Mouse (Mus musculus): ENCODE results near the gene Ccr9.

Gene Ccr9

DNA sequence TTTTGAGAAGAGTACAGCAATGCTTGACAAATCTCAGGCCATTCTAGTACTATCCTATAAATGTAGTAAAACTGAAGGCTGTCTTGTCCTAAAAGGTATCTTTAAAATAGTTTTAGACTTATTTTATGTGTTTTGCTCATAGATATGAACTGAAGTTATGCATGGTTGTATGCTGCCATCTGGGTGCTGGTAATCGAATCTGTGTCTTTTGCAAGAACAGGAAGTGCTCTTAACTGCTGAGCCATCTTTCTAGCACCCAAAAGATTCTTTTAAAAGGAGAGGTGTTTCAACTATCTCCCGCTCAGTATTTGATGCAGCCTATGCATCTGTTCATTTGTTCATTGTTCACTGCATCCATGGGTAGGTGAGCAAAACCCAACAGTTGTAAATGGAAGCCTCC is 127.0 kb downstream of the Ccr9 start:
- WGBS = 81% methylated on average over 2 of the region's 2 CpGs

DNA sequence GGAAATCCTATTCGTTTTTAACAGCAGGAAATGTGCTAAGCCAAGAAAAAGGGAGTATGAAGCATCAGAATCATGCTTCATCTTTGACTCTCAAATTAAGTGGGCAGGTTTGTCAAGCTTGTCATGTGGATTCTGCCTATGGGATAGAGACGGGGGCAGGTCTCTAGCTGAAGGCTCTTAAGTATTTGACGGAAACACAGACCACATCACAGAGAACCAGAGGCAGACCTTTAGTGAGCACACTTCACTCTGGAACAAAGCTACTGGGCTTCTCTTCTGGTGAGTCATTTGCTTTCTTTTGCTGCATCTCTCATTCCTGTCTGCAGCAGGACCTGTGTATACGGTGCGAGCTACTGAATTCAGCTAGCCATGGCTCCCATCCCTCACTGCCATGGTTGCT is 128.0 kb downstream of the Ccr9 start, which contains the start of gene Cxcr6:
Cxcr6 (plus strand) TSS at position 209 of the 400 bp plus-strand sequence.
- WGBS = 95% methylated on average over 5 of the region's 5 CpGs

DNA sequence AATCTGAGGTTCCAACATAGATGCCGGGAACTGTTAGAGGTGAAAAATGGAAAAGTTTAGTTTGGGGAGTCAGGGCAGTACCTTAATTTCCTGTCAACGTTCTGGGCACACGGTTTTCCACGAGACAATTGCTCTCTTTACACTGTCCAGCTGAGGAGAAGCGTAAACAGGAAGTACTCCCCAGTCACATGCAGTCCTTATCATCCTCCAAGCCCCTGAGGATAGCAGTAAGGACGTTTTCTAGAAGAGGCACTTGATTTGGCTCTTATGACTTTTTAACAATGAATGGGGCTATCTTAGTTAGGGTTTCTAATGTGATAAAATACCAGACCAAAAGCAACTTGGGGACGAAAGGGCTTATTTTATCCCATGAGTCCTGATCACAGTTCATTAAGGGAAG is 130.3 kb downstream of the Ccr9 start:
- WGBS = 70% methylated on average over 7 of the region's 7 CpGs

DNA sequence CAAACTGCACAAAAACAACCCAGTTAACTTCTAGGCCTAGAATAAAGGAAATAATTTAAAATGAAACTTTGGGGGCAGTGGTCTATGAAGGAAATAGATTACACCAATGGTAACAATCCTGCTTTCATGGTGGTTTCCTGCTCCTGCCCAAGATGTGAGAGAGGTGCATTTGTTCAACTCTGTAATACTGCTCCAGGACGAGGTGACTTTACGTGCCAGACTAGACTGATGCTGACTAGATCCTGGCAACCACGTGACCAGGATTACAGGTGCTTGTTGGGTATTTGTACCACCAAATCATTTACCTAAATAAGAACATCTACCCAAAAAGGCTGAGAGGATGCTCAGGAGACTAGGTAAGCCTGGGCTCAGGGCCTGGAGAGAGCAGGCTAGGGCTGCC is 133.6 kb downstream of the Ccr9 start:
- 95% methylated on average over 3 of the region's 3 CpGs for WGBS

DNA sequence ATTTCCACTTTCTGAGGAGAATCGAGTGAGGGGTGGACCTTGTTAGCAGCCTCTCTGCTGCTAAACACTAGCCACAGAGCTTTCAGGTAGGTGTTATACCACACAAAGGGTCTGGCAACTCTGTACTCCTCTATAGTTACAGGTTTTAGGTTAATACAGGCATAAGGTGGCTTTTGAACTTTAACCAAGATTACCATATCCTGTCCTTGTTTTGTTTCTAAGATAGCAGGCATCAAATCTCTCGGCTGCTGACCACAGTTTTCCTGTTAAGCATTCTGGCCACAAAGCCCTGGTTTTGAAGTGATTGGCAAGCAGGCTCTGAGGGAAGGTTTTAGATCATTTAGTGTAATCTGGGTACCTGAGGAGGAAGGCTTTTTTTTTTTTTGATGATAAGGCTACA is 136.1 kb downstream of the Ccr9 start:
- WGBS = 56% methylated on average over 2 of the region's 2 CpGs

DNA sequence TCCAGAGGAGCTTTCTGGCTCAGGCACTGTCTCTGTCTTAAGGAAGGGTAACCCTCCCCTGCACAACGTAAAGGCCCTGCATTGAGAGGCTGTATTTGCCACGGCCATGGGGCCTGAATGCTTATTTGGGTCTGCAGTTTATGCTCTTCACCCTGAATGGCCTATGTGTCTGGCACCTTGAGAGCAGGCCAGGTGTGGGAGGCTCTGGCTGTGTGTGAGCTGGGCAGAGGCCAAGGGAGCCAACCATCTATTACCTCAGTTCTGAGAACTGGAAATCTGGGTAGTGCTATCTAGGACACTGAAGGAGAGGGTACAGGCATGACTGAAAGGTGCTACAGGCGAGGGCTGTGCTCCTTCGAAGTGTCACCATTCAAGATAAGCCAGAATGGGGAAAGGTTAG is 136.6 kb downstream of the Ccr9 start:
- 78% methylated on average over 4 of the region's 4 CpGs for WGBS

DNA sequence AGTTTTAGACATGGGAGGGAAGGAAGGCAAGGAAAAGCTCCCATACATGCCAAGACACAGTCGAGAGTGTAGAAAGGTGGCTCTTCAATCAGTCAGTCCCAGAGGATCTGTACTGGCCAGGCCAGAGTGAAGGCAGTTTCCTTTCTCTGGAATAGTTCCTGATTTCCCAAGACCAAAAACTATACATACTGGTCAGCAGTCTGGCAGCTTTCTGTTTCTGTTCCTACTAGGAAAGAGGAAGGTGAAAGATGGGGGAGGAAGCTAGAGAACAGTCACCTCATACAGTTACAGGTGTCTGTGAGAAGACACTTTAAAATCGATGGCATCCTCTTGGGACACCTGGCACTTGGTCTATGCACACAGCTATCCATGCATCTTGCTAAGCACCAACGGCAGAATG is 137.2 kb downstream of the Ccr9 start:
- 84% methylated on average over 3 of the region's 3 CpGs for WGBS

DNA sequence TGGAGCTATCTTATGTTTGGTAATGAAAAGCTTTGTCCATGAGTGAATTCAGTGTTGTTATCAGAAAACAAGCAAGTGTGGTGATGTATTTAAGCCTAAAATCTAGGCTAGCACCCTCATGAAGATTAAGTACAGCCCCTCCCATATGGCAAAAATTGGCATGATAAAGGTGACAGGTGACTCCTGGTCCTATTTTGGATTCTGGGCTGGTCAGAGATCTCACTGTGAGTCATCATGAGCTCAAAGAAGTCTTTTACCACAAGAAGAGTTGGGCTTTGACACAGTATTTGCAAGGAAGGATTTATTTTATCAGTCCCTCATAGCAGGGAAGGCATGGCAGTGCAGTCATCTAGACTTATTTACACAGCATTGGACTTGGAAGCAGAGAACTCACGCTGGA is 137.8 kb downstream of the Ccr9 start:
- WGBS = 90% methylated on average over 1 of the region's 1 CpGs

DNA sequence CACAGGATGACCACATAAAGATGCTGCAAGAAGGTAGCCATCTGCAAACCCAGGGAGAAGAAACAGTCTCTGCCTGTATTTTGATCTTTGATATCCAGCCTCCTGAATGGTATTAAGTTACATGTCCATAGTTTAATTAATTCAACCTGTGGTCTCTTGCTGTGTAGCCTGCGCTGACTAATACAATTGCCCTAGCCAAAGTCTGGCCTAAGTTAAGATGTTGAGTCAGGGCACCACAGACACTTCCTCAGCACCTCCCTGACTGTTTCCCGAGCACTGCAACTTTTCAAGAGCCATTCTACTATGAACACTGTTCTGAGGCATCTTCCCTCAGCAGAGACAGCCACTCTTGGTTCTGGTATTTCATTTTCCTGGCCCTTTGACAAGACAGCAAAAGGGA is 140.4 kb downstream of the Ccr9 start:
- WGBS = 79% methylated on average over 2 of the region's 2 CpGs

DNA sequence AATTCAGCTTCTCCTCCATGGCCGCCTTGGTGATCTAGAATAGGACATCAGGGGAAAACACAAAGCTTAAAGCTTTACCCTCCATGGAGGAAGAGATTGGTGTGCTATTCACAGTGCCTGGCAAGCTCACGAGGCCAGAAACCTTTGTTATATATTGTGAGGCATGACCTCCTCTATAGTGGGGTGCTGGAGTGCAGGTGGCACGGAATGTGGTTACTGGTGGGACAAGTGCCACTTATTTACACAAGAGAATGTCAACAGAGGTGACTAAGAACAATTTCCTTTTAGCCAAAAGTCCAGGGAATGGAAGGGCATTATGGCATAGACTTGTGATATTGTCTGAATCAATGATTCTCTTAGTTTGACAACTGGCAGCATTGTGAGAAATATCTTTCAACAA is 148.4 kb downstream of the Ccr9 start:
- 96% methylated on average over 3 of the region's 3 CpGs for WGBS

DNA sequence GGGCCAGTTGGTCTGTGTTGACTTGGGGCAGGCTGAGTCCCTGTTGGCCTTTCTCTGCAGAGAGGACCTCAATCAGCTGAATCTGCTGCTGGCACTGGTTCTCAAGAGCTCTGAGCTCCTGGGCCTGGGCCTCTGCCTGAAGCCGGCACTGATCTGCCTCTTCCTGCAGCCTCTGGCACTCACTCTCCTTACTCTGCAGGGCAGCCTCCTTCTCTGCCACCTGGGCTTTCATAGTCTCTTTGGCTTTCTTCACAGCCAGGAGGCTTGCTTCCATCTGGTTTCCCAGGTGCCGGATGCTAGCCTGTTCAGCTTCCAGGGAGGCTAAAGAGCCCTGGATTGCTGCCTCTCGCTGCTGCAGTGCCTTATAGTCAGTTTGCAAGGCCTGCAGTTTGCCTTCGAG is 150.7 kb downstream of the Ccr9 start:
- WGBS = 81% methylated on average over 4 of the region's 4 CpGs

Measured in cerebral cortex, adult 2 months (tissue).